Mouse (Mus musculus) B cell, adult 2 months (primary cell): ENCODE data around the gene Slirp.
"Not testable (repeated sequence)": the region's sequence is repeated elsewhere in the genome, so short reads cannot be mapped to it uniquely, and the experiment has no call there.

Experiments used
- DNase-seq, 2 experiments: peaks; one replicate each; pipeline ENCODE4 v3.0.0; 2022

The Slirp gene

DNA sequence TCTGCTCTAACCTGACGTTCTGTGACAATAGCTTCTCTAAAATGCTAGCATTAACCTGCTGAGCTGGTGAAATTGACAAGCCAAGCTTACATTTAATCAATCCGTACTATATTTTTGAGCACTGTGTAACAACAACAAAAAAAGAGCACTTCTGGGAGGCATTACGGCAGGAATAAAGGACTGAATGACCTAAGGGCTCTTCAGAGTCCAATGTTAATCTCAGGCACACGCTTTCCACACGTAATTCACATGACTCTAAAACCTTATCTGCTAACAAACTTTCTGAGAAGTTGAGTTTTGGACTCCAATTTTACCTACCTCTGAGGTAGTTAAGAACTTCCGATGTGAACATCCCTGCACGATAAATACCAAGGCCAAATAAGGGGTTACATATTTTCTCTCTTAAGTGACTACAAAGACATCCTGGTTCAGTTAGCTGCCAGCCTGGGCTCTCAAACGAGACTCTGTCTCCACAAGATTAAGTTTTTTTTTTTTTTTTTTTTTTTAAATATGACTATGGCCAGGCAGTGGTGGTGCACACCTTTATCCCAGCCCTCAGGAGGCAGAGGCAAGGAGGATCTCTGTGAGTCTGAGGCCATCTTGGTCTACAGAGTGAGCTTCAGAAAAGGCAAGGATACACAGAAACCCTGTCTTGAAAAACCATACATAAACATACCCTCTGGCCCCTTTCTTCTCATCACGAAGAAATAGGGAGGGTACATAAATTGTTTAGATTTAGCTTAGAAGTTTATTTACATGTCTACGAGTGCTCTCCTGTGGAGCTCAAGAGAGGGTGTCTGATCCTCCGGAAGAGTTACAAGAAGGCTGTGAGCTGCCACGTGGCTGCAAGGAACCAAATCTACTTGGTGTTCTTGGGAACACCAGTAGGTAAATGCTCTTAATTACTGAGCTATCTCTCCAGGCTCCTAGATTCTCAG is 1.2 kb upstream of the Slirp start:
- DNase-seq = no peak

DNA sequence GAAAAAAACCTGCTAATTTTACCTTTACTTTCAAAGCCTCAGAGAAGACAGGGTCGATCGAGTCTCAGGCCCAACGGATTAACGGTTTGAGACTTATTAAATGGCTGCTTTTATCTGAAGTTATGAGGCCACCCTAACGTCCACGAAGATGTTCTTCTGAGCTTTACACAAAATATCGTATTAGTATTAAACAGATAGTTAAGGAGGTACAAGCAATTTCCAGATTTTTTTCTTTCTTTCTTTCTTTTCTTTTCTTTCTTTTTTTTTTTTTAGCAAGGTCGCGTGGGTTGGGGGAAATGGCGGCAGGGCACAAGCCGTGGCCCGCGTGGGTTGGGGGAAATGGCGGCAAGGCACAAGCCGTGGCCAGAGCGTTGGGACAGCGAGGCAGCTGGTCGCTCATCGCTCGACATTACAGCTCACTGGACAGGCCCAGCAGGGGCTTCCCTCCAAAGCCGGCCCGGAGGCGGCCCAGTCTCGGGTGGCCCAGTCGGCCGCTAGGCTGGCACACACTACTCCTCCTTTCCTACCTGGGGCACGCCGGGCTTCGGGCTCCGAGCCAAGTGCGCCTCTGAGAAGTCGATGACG is 489 bp upstream of the Slirp start:
- no peak for DNase-seq

DNA sequence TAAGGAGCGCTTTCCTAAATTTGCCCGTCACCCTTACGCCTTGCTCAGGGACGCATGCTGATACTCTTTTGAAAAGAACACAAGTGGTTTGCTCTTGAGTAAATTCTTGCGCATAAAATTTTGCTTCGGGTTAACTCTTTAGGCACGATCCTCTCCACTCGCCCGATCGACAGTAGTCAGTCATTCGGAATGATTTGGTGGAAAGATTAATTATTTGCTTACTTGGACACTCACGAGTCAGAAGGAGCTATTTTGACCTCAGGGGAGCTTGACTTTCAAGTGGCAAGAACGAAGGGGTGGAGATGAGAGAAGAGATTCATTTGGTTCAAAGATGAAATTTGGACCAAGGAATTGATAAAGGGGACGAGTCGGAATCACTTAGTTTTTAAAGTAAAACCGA is 515 bp downstream of the Slirp start:
- no peak for DNase-seq

DNA sequence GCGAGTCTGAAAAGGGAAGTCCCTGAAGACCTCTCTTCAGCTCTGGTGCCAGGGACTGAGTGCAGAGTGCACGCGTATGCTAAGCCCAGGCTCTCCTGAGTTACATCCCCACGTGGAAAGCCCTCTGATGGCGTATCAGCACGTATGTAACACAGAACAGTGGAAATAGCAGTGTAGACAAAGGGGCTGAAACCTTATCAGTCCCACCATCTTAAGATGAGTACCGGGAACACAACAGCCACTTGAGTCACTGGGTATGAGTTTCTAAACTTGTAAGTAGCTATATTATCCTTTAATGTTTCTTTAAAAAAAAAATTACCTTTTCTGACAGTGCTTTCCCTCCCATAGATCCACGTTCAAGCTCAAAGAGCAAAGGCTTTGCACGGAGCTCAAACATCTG is 5.8 kb downstream of the Slirp start:
- no peak for DNase-seq

DNA sequence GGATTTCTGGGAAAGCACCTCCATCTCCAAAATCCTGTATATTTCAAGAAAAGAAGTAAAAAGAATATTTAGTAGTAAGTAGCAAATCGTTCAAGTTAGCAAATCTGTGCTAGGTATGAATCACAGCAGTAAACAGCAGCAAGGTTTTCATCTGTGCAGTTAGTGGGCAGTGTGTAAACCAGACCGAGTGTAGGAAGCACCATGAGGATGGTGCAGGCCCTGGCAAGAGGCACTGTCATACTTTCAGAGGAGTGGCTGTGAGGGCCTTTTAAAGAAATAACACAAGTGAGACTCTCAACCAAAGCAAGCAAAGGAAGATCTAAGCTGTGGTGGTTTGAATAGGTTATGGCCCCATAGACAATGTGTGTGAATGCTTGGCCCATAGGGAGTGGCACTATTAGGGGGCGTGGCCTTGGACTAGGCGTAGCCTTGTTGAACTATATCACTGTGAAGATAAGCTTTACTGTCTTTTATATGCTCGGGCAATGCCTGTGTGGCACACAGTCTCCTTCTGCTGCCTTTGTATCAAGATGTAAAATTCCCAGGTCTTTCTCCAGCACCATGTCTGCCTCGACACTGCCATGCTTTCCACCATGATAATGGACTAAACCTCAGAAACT is 21.1 kb downstream of the Slirp start:
- DNase-seq = no peak

DNA sequence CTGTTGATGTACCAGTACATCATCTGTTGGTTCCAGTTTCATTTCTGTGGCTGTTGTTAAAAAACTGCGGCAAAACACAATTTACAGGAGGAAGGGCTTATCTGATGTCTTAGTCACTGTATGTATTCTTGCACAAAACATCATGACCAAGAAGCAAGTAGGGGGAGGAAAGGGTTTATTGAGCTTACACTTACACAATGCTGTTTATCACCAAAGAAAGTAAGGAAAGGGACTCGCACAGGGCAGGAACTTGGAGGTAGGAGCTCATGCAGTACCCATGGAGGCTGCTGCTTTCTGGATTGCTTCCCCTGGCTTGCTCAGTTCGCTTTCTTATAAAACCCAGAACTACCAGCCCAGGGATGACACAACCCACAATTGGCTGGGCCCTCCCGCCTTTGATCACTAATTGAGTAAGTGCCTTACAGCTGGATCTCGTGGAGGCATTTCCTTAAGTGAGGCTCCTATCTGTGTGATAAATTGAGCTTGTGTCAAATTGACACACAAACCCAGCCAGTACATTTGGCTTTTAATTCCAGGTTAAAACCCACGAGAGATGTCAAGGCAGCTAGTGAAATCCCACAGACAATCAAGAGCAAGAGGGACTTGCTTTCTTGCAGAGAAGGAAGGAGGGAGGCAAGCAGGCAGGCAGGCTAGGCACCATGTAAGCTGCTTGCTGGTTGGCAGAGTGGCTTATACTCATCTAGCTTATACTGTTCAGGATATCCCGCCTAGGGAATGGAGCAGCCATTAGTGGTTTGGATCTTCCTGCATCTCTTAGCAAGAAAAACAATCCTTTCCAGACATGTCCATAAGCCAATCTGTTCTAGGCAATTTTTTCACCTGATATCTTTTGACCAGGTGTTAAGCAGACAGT is 26.8 kb downstream of the Slirp start:
- no peak for DNase-seq

DNA sequence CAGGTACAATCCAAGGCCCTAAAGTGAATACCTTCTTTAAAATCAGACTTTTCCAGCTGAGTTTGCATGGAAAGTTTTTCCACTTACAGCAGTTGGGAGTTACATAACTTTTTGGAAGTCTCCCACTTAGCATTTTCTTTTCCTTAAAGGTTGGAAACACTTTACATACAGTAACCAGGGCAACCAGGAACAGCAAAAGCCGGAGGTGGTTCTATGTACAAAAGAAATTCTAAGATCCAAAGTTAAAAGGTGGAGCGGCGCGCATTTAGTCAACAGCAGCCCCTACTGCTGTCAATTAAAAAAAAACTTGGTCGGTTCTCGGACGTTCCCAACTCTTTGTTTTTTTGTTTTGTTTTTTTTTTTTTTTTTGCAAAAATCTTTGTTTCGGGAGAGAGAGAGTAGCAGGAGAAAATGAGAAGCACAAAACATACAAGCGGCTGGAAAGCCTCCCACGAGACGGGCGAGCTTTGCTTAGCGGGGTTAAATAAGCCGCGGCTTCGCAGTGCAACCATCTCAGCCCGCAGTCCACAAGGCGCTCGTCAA is 27.8 kb downstream of the Slirp start:
- peak in 1 of 2 experiments; percentile 11 for DNase-seq

DNA sequence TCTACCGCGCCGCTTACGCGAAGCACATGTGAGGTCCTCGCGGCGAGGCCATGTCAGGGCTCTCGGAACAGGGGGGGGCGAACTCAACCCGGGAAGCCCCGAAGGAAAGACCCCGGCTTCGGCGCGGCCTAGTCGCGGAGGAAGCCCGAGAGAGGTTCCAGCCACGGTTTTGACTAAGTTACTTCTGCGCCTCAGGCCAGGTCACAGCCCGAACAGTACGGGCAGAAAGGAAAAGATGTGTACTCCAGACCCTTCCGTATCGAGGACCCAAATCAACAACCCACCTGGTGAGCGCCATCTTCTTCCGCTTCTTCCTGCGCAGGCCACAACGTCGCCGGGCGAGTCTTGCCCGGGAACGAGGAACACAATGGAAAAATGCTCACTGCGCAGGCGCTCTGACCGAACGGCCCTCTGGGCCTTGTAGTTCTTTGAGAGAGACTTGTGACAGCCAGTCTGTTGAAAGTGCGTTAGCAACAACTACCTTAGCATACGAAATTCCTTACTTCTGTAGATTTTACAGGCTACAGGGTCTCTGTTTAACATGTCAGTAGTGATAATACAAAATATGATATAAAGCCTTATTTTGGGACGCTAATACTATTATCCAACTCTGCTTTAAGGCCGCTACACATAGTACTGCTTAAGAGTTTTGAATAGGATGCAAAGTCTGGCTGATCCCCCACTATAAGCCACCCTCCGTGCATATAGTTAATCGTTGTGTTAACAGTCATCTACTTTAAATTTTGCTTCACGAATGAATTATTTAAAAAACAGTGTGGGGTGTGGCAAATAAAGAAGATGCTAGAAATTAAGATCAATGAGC is 28.5 kb downstream of the Slirp start, which contains the start of gene Snw1:
Gene Snw1 (minus strand): TSS at position 311 of the 823 bp plus-strand sequence.
- peak; percentile 93 for DNase-seq

DNA sequence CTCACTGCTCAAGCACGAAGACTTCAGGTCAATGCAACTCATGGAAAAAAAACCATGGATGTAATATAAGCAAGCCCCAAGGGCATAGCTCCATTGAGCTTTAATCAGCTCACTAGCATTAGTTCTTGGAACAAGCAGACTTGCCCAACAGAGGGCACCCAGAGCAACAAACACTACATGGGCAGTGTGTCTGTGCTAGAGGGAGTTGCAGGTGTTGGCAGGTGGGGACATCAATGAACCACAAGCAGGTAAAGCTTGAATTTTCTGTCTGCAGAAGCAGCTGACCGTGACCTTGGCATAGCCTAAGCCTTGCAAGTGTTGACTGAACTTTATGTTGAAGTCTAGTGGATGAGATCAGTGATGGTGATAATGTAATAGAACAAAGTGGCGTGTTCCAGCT is 31.1 kb downstream of the Slirp start:
- DNase-seq = no peak

DNA sequence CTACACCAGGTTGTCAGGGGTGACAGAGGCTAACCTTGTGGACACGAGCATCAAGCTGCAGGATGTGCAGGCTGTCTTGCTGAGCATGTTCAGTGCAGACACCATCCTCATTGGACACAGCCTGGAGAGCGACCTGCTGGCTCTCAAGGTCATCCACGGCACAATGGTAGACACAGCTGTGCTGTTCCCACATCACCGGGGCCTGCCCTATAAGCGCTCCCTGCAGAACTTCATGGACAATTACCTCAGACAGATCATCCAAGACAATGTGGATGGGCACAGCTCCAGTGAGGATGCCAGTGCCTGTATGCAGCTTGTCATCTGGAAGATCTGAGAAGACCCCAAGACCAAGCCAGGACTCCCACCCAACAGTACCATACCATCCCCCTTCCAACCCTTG is 38.8 kb downstream of the Slirp start:
- DNase-seq = not testable (repeated sequence)

DNA sequence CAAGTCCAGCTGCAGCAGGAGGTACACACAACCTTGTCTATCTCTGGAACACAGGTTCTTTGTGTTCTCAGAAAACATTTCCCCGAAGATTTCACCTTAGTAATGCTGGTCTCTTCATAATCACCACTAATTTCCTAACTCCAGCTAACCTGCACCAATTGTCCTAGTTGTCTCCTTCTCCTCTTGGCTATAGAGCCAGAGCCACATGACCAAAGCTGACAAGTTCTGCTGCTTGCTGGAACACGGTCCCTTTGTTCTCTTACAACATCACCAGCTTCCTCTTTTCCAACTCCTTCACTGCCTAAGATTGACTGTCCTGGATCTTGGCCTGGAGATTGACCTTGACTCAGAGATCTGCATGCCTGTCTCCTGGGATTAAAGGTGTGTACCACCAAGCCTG is 45.0 kb downstream of the Slirp start:
- DNase-seq = not testable (repeated sequence)

DNA sequence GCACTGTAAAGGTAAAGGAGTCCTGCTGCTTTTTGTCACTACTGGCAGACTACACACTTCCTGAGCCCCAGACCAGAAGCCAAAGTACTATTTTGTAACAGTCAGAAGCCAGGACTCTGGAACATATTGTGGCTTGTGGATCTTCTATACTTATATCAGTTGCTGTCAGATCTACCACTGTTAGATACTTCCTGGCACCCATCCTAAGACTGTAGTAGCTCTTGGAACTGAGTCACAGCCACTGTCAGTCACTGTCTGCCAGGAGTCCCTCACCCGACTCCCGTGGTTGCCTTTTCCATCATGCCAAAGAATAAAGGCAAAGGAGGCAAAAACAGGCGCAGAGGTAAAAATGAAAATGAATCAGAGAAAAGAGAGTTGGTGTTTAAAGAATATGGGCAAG is 50.7 kb downstream of the Slirp start, which contains the start of gene Gm5788:
Gene Gm5788 (plus strand): TSS at position 301 of the 400 bp plus-strand sequence.
- not testable (repeated sequence) for DNase-seq
